Mouse (Mus musculus) kidney, postnatal 14 days (tissue): Measurements from ENCODE around the gene Ube2q2.
A peak's percentile ranks its signal among the peaks of the same experiment; 100 is the strongest.
"Not testable (repeated sequence)": the region's sequence is repeated elsewhere in the genome, so short reads cannot be mapped to it uniquely, and the experiment has no call there.

Experiments used
- DNase-seq: peaks from one replicate; pipeline ENCODE4 v3.0.0; 2022; ENCODE audit warnings: mixed read lengths

Ube2q2 gene

GRCm38 (mm10) chr9:55243280-55243679, 94.6 kb downstream of the Ube2q2 start:
- DNase-seq, result no peak

- no peak for DNase-seq
Observed at GRCm38 (mm10) chr9:55244079-55244478, 95.4 kb downstream of the Ube2q2 start.

GRCm38 (mm10) chr9:55245057-55245750, 96.5 kb downstream of the Ube2q2 start:
- DNase-seq, result not testable (repeated sequence)

DNA sequence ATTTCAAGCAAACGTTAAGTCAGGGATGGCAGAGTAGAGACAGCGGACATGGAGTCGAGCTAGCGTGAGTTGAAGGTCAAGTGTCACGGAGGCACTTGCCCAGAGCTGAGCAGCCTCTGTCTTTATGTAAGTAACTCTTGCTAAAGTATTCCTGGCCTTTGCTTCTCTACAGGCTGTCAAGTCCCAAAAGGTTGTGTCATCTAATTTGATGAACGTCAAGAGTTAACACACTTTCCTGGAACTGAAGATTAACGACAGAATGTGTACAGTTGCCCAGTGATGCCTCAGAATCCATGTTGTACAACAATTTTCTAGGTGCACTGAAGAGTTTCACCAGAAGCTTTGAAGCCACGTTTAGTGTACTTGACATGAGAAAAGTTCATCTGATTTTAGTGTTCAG, 97.8 kb downstream of the Ube2q2 start:
- no peak for DNase-seq

DNA sequence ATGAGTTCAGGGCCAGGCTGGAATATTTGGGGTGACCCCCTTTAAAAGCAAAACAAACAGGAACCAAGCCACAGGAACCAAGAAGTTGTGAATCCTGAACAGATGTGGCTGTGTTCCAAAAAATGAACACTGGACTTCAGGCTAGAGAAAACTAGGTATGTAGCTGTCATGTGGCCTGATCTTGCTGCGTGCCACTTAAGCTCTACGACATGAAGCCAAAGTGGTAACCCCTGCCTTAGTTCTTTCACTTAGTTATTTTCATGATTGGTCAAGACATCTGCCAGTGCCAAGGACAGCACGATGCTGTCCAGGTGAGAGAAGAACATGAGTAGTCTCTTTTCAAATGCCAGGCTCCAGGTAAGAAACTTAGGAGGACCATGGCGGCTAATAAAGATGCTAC, 98.3 kb downstream of the Ube2q2 start:
- DNase-seq, result no peak

GRCm38 (mm10) chr9:55248465-55248864, 99.8 kb downstream of the Ube2q2 start:
- DNase-seq, result no peak

GRCm38 (mm10) chr9:55250595-55251247, 102.1 kb downstream of the Ube2q2 start:
- peak; percentile 5 for DNase-seq

DNA sequence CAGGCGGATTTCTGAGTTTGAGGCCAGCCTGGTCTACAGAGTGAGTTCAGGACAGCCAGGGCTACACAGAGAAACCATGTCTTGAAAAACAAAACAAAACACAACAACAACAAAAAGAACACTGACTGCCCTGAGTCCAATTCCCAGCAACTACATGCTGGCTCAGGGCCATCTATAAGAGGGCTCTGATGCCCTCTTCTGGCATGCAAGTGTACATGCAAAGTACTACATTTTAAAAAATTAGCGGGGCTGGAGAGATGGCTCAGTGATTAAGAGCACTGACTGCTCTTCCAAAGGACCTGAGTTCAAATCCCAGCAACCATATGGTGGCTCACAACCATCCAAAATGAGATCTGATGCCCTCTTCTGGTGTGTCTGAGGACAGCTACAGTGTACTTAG, 103.4 kb downstream of the Ube2q2 start:
- DNase-seq, result peak; percentile 10

GRCm38 (mm10) chr9:55253849-55254248, 105.2 kb downstream of the Ube2q2 start:
- no peak for DNase-seq

DNA sequence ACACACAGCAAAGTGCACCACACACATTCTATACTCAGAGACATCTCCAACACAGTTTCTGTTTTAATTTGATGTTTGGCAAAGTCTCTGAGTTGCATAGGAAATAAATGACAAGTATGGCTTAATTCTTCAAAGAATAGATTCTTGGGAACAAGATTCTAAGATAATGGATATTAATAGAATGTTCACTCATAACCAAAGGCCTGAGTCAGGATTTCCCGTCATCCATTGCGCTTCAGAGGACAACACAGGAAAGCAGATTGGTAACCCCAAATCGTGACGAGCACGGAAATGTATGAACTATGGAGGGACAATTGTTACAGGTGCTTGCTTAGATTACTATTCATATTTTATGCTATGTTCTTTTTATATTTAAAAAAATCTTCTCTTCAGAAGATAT, 106.4 kb downstream of the Ube2q2 start:
- no peak for DNase-seq

- no peak for DNase-seq
Observed at GRCm38 (mm10) chr9:55255604-55256003, 107.0 kb downstream of the Ube2q2 start.

GRCm38 (mm10) chr9:55257105-55257504, 108.5 kb downstream of the Ube2q2 start:
- no peak for DNase-seq
